Mouse (Mus musculus) forebrain, postnatal 0 days (tissue): ENCODE data around the gene Scgb1b7. TPM values are rescaled to one million over a fixed set of nuclear protein-coding genes. Genes with fewer than 3 reads are reported as not detected.
"Not testable (repeated sequence)": the region's sequence is repeated elsewhere in the genome, so short reads cannot be mapped to it uniquely, and the experiment has no call there.

Experiments used
- ATAC-seq: fragments of 200-750 bp; cut with Nextera tagmentation; 2 replicates; pipeline ENCODE4 v1.8.0; 2017; ENCODE audit warnings: mild to moderate bottlenecking, moderate library complexity
- DNase-seq: peaks from one replicate; pipeline ENCODE4 v3.0.0-alpha.2; 2015
- H3K27ac ChIP-seq: fragments of 300-500 bp; sonication (generic); 2 replicates; pipeline ENCODE4 v1.5.1; 2014; ENCODE audit warnings: low read depth, mild to moderate bottlenecking, antibody characterized with exemption, low read length, moderate library complexity, mixed read lengths
- H3K27me3 ChIP-seq: fragments of 300-500 bp; sonication (generic); 2 replicates; pipeline ENCODE4 v1.6.1; 2014; ENCODE audit warnings: mild to moderate bottlenecking, low read length, mixed read lengths; ENCODE audit not compliant: insufficient read depth
- H3K36me3 ChIP-seq: fragments of 300-500 bp; sonication (generic); 2 replicates; pipeline ENCODE4 v1.6.1; 2014; ENCODE audit warnings: mild to moderate bottlenecking, moderate library complexity; ENCODE audit not compliant: insufficient read depth
- H3K4me1 ChIP-seq: fragments of 300-500 bp; sonication (generic); 2 replicates; pipeline ENCODE4 v1.6.1; 2014; ENCODE audit warnings: antibody characterized with exemption; ENCODE audit not compliant: insufficient read depth
- H3K4me2 ChIP-seq: fragments of 300-500 bp; sonication (generic); 2 replicates; pipeline ENCODE4 v1.6.1; 2014; ENCODE audit warnings: low read depth, mild to moderate bottlenecking, moderate library complexity
- H3K4me3 ChIP-seq: fragments of 300-500 bp; sonication (generic); 2 replicates; pipeline ENCODE4 v1.5.1; 2014; ENCODE audit warnings: low read depth, low read length, mixed read lengths
- H3K9ac ChIP-seq: fragments of 300-500 bp; sonication (generic); 2 replicates; pipeline ENCODE4 v1.6.1; 2014; ENCODE audit warnings: mild to moderate bottlenecking
- H3K9me3 ChIP-seq: fragments of 300-500 bp; sonication (generic); 2 replicates; pipeline ENCODE4 v1.6.1; 2016; ENCODE audit warnings: low read length
- WGBS: fragments of 180-500 bp; shearing (Covaris S2); extraction: QIAGEN DNeasy Blood & Tissue Kit; methylation state at CpG from one replicate; pipeline ENCODE4 v1.1.7; 2014; 5-methylcytosine and 5-hydroxymethylcytosine counted together
- polyA plus RNA-seq: library from polyadenylated mRNA; unstranded; fragments of >200 nt; fragmentation: Nextera tagmentation; extraction: Ambion mirVana; gene quantifications from 2 replicates; pipeline ENCODE4 v1.2.1, GENCODE M21; 2015
- total RNA-seq: library from RNA; depleted of rRNA; stranded (reverse); fragments of >200 nt; gene quantifications from 2 replicates; pipeline ENCODE4 v1.2.3, GENCODE M21; 2014; rRNA removed

Gene Scgb1b7
- not detected in 2 replicates for total RNA-seq
- not detected in 2 replicates for polyA plus RNA-seq

DNA sequence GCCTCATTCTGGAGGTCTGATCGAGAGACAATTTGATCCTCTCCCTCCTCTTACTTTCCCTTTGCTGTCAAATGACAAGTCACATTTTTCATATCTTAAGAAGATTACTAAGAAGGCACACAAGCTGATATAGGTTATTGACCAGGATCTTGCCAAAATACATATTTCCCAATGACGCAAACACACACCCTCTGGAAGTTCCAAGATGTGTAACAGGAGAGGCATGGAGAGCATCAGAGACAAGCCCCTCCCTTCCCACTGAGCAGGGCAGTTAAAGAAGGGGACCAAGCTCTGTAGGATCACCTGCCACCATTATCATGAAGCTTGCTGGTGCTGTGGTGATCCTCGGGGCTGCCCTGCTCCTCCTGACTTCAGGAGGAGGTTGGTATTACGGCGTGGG, at the start of gene Scgb1b7:
Gene Scgb1b7, plus strand, starts transcription at position 301 of the 400 bp plus-strand sequence.
- H3K9me3 ChIP-seq, H3K4me2 ChIP-seq, H3K9ac ChIP-seq, H3K4me3 ChIP-seq, H3K36me3 ChIP-seq, H3K4me1 ChIP-seq, ATAC-seq, H3K27ac ChIP-seq, H3K27me3 ChIP-seq, DNase-seq: not testable (repeated sequence)
- 84% methylated on average over 4 of the region's 5 CpGs for WGBS

DNA sequence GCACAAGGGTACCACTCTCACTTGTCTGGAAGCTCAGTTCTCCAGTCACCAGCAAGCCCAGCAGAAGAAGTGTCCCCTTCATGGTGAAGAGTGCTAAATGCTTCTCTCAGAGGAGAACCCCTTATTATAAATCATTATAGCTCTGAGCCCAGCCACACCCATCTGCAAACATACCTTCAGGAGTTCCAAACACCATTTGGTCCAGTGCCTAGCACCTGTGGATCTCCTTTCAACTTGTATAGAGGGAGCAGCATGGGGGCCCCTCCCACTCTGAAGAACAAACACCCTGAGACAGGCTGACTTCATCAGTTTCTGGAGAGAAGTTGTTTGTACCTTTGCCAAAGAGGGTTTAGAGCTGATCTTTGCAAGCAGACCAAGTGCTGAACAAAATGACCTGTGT, 6.8 kb upstream of the Scgb1b7 start, which contains the start of gene Scgb2b7:
Gene Scgb2b7, minus strand, starts transcription at position 101 of the 400 bp plus-strand sequence.
- H3K36me3 ChIP-seq, H3K27ac ChIP-seq, H3K27me3 ChIP-seq, H3K4me2 ChIP-seq, ATAC-seq, H3K9ac ChIP-seq, DNase-seq, H3K4me1 ChIP-seq, H3K4me3 ChIP-seq, H3K9me3 ChIP-seq: not testable (repeated sequence)

Other genes starting within 250 kb of the Scgb1b7 start
- not detected in 2 replicates for gene Scgb2b7, start 6.9 kb upstream of the Scgb1b7 start, total RNA-seq
- gene Scgb2b7, start 6.9 kb upstream of the Scgb1b7 start, polyA plus RNA-seq = not detected in 2 replicates